Mouse (Mus musculus) ES-Bruce4 (cell line): Measurements from ENCODE around the gene Sema4b. TPM values are rescaled to one million over a fixed set of nuclear protein-coding genes. Genes with fewer than 3 reads are reported as not detected.

Experiments used
- H3K27ac ChIP-seq: 2 replicates; pipeline ENCODE4 v1.5.1; 2012; ENCODE audit warnings: low read length, inconsistent platforms; ENCODE audit not compliant: insufficient read depth
- H3K27me3 ChIP-seq: 2 replicates; pipeline ENCODE4 v1.6.1; 2012; ENCODE audit warnings: mild to moderate bottlenecking, low read length, inconsistent platforms; ENCODE audit not compliant: control insufficient read depth, poor library complexity, insufficient read depth, severe bottlenecking
- H3K36me3 ChIP-seq: 2 replicates; pipeline ENCODE4 v1.6.1; 2012; ENCODE audit warnings: inconsistent platforms, mild to moderate bottlenecking, low read length, moderate library complexity; ENCODE audit not compliant: control insufficient read depth, poor library complexity, insufficient read depth, severe bottlenecking
- H3K4me1 ChIP-seq: one replicate; pipeline ENCODE4 v1.8.1; 2011; ENCODE audit warnings: low read length; ENCODE audit not compliant: control insufficient read depth, insufficient read depth
- H3K4me3 ChIP-seq: 2 replicates; pipeline ENCODE4 v1.5.1; 2011; ENCODE audit warnings: low read depth, mild to moderate bottlenecking, low read length
- H3K9ac ChIP-seq: 2 replicates; pipeline ENCODE4 v1.6.1; 2012; ENCODE audit warnings: low read depth, mild to moderate bottlenecking, inconsistent platforms; ENCODE audit not compliant: poor library complexity, severe bottlenecking
- H3K9me3 ChIP-seq: replicated peaks from 2 replicates; pipeline ENCODE4 v1.6.1; 2012; ENCODE audit warnings: mild to moderate bottlenecking, low read length, inconsistent platforms; ENCODE audit not compliant: control insufficient read depth, poor library complexity, insufficient read depth, severe bottlenecking
- CTCF ChIP-seq: IDR thresholded peaks from one replicate; pipeline ENCODE4 v1.8.1; 2011; ENCODE audit warnings: low read depth, low read length
- EP300 ChIP-seq: IDR thresholded peaks from 2 replicates; pipeline ENCODE4 v1.6.1; 2011; ENCODE audit warnings: low read depth, low read length; ENCODE audit not compliant: insufficient read depth
- POLR2A ChIP-seq: IDR thresholded peaks from one replicate; pipeline ENCODE4 v1.8.1; 2011; ENCODE audit warnings: low read length; ENCODE audit not compliant: insufficient read depth
- polyA plus RNA-seq: library from polyadenylated mRNA; stranded (reverse); fragments of >200 nt; gene quantifications from 2 replicates; pipeline ENCODE4 v1.2.4, GENCODE M21; 2011; ENCODE audit warnings: low read depth; ENCODE audit not compliant: missing spikeins, insufficient read depth, insufficient read length

Sema4b gene
- polyA plus RNA-seq, result 27.1 and 29.0 TPM in 2 replicates

DNA sequence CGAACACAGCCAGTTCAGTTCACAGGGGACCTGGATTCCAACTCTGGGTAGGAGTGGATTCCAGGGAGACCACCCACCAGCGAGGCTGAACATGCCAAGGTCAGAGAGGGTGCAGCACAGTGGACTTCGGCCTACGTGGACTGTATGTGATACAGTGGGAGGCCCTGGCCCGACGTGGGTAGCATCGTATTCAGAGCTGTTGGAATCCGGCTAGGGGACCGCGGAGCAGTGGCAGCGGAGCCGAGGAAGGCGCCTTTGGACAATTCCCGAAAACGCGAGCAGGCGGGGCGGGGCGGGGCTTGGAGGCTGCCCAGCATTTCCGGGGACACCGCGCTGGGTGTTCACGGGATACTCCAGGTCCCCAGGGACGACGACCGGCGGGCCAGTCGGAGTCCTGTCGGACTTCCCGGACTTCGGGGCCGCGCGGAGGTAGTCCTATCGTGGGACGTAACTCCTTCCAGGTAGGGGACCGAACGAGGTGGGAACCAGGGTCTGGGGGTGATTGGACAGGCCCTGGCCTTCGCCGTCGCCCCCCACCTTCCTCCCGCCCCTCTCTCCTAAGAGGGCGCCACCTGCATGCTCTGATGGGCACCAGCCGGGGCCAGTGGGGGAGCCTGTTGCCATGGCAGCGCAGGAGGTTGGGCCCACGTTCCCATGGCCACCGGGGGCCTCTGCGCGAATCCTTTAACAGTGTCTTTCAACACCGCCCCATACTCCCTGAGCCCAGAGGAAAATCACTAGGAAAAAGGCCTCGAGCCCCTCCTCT, at the start of gene Sema4b:
Gene Sema4b, plus strand, starts transcription at position 311 of the 766 bp plus-strand sequence.
- Histone ChIP-seq H3K9me3 (no peaks in the 10 kb centered on the region), H3K4me3 (peak within 1 kb of the TSS; percentile 97), H3K27ac (peak within 1 kb of the TSS; percentile 100), H3K27me3 (no peaks in the 10 kb centered on the region), H3K9ac (peak within 1 kb of the TSS; percentile 83), H3K4me1 (peaks cover 9% of the 10 kb centered on the region), H3K36me3 (no peaks in the 10 kb centered on the region)
- TF ChIP-seq EP300, result 0 out of 2 replicates have a peak, but pooled peaks have one; percentile 35
- TF ChIP-seq CTCF, result peak; percentile 6
- TF ChIP-seq POLR2A, result no peak

DNA sequence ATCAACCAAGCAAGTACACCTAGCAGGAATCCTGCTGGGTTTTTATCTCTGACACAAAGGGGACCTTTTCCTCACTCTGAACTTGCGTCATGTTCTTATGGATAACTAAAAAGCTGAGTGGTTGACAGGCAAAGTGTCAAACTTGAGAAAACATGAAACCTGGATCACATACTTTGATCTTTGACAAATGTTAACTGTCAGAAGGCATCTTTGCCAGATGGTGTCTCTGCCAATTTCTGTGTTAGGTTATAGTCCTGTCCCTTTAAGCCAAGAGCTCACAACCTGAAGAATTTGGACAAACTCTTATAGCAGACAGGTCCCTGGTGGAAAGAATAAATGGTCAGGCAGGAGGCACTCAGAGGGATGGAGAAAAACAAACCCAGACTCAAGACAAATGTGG, 48.3 kb upstream of the Sema4b start:
- Histone ChIP-seq H3K27ac (no peak overlapping the region), H3K9ac (no peak overlapping the region), H3K36me3 (no peaks in the 10 kb centered on the region), H3K27me3 (no peaks in the 10 kb centered on the region), H3K4me3 (no peak overlapping the region), H3K9me3 (no peaks in the 10 kb centered on the region; the same call in 1 of the 2 replicates), H3K4me1 (peaks cover 1% of the 10 kb centered on the region)
- TF ChIP-seq EP300, result no peak
- TF ChIP-seq POLR2A, result no peak
- TF ChIP-seq CTCF, result no peak

DNA sequence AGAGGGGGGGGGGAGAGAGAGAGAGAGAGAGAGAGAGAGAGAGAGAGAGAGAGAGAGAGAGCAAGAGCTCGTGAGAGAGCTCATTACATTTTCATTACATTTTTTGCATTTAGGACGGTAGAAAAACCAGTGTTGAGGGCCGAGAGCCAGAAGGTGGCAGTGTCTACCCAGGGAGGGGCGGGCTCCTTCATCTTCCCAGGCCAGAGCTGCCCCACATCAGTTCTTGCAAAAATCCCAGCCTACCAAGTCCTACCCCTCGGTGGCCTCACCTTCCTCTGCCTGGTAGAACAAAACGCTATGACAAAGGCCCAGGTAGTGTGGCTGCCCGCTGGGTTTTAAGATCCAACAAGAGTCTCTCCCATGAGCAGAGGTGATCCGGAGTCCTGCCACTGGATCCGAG, 45.8 kb upstream of the Sema4b start:
- TF ChIP-seq EP300, result no peak
- peak; percentile 88 for TF ChIP-seq CTCF
- no peak for TF ChIP-seq POLR2A
- no peaks in the 10 kb centered on the region for H3K36me3 ChIP-seq
- no peaks in the 10 kb centered on the region; the same call in 1 of the 2 replicates for H3K9me3 ChIP-seq
- H3K27me3 ChIP-seq, result no peaks in the 10 kb centered on the region
- H3K9ac ChIP-seq, result 0 out of 2 replicates have a peak overlapping the region, but pooled peaks have one; percentile 18
- no peak overlapping the region for H3K27ac ChIP-seq
- no peak overlapping the region for H3K4me3 ChIP-seq
- peaks cover 8% of the 10 kb centered on the region for H3K4me1 ChIP-seq

DNA sequence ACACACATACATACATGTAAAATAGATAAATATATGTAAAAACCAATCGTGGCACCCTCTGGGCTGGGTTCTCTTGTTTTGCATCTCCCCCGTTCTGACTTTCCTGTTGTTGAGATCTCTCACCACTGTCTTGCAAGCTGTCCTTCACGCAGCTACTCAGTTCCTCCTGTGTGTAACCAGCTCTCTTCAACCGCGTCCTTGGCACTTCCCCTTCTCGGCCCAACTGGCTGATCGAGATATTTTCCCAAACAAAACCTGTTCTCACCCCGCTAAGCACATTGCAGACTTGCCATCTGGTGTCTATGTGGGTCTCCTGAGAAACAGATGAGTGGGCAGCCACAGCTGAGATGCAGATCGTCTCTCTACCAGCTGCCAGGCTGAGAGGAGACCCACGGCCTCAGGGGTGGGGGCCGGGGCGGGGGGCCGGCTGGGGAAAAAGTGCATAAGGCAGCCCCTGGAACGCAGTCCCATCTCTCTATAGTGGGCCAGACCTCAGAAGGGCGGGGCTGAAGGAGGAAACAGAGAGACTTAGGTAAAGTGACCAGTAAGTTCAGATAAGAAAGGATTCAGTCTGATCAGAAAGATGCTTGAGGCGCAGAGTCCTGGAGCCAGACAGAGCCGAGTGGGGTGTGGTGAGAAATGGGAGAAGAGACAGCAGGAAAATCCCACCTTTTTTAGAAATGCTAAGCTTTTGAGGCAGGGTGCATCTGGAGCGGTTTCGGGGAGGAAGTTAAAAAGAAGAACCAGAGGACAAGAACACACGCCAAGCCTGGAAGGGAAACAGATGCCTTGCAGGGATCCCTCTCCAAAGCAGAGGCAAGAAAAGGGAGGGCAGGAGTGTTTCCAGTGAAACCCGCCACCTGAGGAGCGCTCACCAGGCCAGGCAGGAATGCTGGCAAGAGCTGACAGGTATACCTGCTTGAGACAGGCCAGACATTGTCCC, 43.0 kb upstream of the Sema4b start:
- no peaks in the 10 kb centered on the region for H3K9me3 ChIP-seq
- H3K27ac ChIP-seq, result peak overlapping the region; percentile 80
- H3K9ac ChIP-seq, result peak overlapping the region; percentile 68
- H3K4me1 ChIP-seq, result peaks cover 8% of the 10 kb centered on the region
- peak overlapping the region; percentile 34 for H3K4me3 ChIP-seq
- H3K27me3 ChIP-seq, result no peaks in the 10 kb centered on the region
- H3K36me3 ChIP-seq, result no peaks in the 10 kb centered on the region
- TF ChIP-seq CTCF (no peak), EP300 (no peak), POLR2A (no peak)

DNA sequence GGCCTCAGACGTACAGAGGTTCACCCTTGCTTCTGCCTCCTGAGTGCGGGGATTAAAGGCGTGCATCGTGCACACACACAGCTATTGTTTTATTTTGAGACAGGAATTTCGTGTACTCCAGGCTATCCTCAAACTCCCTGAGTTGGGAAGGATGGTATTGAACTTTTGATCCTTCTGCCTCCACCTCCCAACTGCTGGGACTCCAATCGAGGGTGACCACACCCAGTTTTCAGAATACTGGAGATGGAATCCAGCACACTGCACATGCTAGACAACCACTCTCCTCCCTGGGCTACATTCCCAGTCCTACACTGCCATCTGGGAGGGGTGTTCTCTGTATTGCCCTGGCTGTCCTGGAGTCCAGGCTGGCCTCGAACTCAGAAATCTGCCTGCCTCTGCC, 41.9 kb upstream of the Sema4b start:
- Histone ChIP-seq H3K4me3 (no peak overlapping the region), H3K9ac (no peak overlapping the region; the same call in 1 of the 2 replicates), H3K36me3 (no peaks in the 10 kb centered on the region), H3K9me3 (no peaks in the 10 kb centered on the region), H3K4me1 (peaks cover 8% of the 10 kb centered on the region), H3K27me3 (no peaks in the 10 kb centered on the region), H3K27ac (peak overlapping the region; percentile 69)
- TF ChIP-seq CTCF (no peak), EP300 (no peak), POLR2A (no peak)
